Mouse (Mus musculus): Measurements from ENCODE around the gene Gm3424. TPM values are rescaled to one million over a fixed set of nuclear protein-coding genes. Genes with fewer than 3 reads are reported as not detected.
"Not testable (repeated sequence)": the region's sequence is repeated elsewhere in the genome, so short reads cannot be mapped to it uniquely, and the experiment has no call there.

Gm3424 gene
- polyA plus RNA-seq (2016; fragmentation: Nextera tagmentation; extraction: Ambion mirVana), result not detected in 2 replicates

- H3K9me3 ChIP-seq (replicated peaks); H3K27ac ChIP-seq (replicated peaks); H3K4me1 ChIP-seq; H3K36me3 ChIP-seq; H3K4me3 ChIP-seq; DNase-seq (ENCODE audit: low spot score); H3K27me3 ChIP-seq (ENCODE audit: low read depth, poor library complexity, severe bottlenecking): not testable (repeated sequence)
- no CpG with 5 or more reads among the region's 3 CpGs for WGBS
These were observed at the start of gene Gm3424 for GRCm38 (mm10) chr14:5830229-5830628. Gene Gm3424, minus strand, starts transcription at chr14:5830329.

- DNase-seq (ENCODE audit: low spot score), result peak; percentile 32
- not testable (repeated sequence) for H3K27ac ChIP-seq (replicated peaks)
These were observed 49.7 kb upstream of the Gm3424 start for GRCm38 (mm10) chr14:5879791-5880190.

GRCm38 (mm10) chr14:5879136-5879535 lies 49.0 kb upstream of the Gm3424 start:
- H3K27ac ChIP-seq (replicated peaks); H3K36me3 ChIP-seq; H3K9me3 ChIP-seq (replicated peaks); H3K4me3 ChIP-seq; H3K4me1 ChIP-seq; H3K27me3 ChIP-seq (ENCODE audit: low read depth, poor library complexity, severe bottlenecking): not testable (repeated sequence)
- WGBS, result 12% methylated on average over 7 of the region's 11 CpGs
- peak; percentile 57 for DNase-seq (ENCODE audit: low spot score)

More at GRCm38 (mm10) chr14:5879791-5880190, 49.7 kb upstream of the Gm3424 start:
- 2% methylated on average over 21 of the region's 28 CpGs for WGBS
- not testable (repeated sequence) for H3K9me3 ChIP-seq (replicated peaks); H3K36me3 ChIP-seq; H3K4me1 ChIP-seq; H3K27me3 ChIP-seq (ENCODE audit: low read depth, poor library complexity, severe bottlenecking)
- peak overlapping the region; percentile 57 for H3K4me3 ChIP-seq

- H3K27me3 ChIP-seq (ENCODE audit: low read depth, poor library complexity, severe bottlenecking); H3K4me3 ChIP-seq; H3K27ac ChIP-seq (replicated peaks); H3K36me3 ChIP-seq; H3K4me1 ChIP-seq; DNase-seq (ENCODE audit: low spot score); H3K9me3 ChIP-seq (replicated peaks): not testable (repeated sequence)
- WGBS, result 90% methylated on average over 3 of the region's 3 CpGs
These were observed 25.8 kb upstream of the Gm3424 start for GRCm38 (mm10) chr14:5855911-5856310.

- H3K9me3 ChIP-seq (replicated peaks); H3K27me3 ChIP-seq (ENCODE audit: low read depth, poor library complexity, severe bottlenecking); H3K4me3 ChIP-seq; H3K27ac ChIP-seq (replicated peaks); DNase-seq (ENCODE audit: low spot score); H3K4me1 ChIP-seq; H3K36me3 ChIP-seq: not testable (repeated sequence)
- WGBS, result no CpG with 5 or more reads among the region's 47 CpGs
These were observed 17.3 kb downstream of the Gm3424 start for GRCm38 (mm10) chr14:5812699-5813356.

- not testable (repeated sequence) for H3K9me3 ChIP-seq (replicated peaks); H3K4me1 ChIP-seq; H3K4me3 ChIP-seq; H3K27ac ChIP-seq (replicated peaks); DNase-seq (ENCODE audit: low spot score); H3K27me3 ChIP-seq (ENCODE audit: low read depth, poor library complexity, severe bottlenecking); H3K36me3 ChIP-seq
- no CpG with 5 or more reads among the region's 3 CpGs for WGBS
These were observed 22.2 kb downstream of the Gm3424 start, which contains the start of gene Gm3383 for GRCm38 (mm10) chr14:5807882-5808281. Gene Gm3383, minus strand, starts transcription at chr14:5807982.

Other genes starting within 250 kb of the Gm3424 start
- not detected in 2 replicates for gene Gm8265, start 197.3 kb downstream of the Gm3424 start, polyA plus RNA-seq (2016; fragmentation: Nextera tagmentation; extraction: Ambion mirVana)
- not detected in 2 replicates for gene Gm9603, start 142.9 kb downstream of the Gm3424 start, polyA plus RNA-seq (2016; fragmentation: Nextera tagmentation; extraction: Ambion mirVana)
- gene Gm3373, start 88.8 kb downstream of the Gm3424 start, polyA plus RNA-seq (2016; fragmentation: Nextera tagmentation; extraction: Ambion mirVana), result 0.10 and 0.48 TPM in 2 replicates
- gene Gm3383, start 22.3 kb downstream of the Gm3424 start, polyA plus RNA-seq (2016; fragmentation: Nextera tagmentation; extraction: Ambion mirVana), result 1.4 and 1.5 TPM in 2 replicates
- 0.11 and 0.20 TPM in 2 replicates for gene Gm8237, start 50.1 kb upstream of the Gm3424 start, polyA plus RNA-seq (2016; fragmentation: Nextera tagmentation; extraction: Ambion mirVana)
- gene Gm3248, start 131.4 kb upstream of the Gm3424 start, polyA plus RNA-seq (2016; fragmentation: Nextera tagmentation; extraction: Ambion mirVana), result 0.38 and 0.71 TPM in 2 replicates
- not detected in 2 replicates for gene Gm3453, start 148.8 kb upstream of the Gm3424 start, polyA plus RNA-seq (2016; fragmentation: Nextera tagmentation; extraction: Ambion mirVana)
- not detected in 2 replicates for gene Gm6337, start 227.9 kb upstream of the Gm3424 start, polyA plus RNA-seq (2016; fragmentation: Nextera tagmentation; extraction: Ambion mirVana)